Mouse (Mus musculus) gastrocnemius, adult 18-20 months (tissue): Measurements from ENCODE around the gene Pawr. TPM values are rescaled to one million over a fixed set of nuclear protein-coding genes. Genes with fewer than 3 reads are reported as not detected.
"Not testable (repeated sequence)": the region's sequence is repeated elsewhere in the genome, so short reads cannot be mapped to it uniquely, and the experiment has no call there.

Experiments used
- DNase-seq: peaks from one replicate; pipeline ENCODE4 v3.0.0; 2021; ENCODE audit warnings: low spot score
- total RNA-seq, 2 experiments: library from RNA; stranded (reverse); gene quantifications; 2 replicates each; pipeline ENCODE4 v1.2.3; 2021

Pawr gene
- total RNA-seq, 2 experiments from 2014 or later: 1.1 TPM

DNA sequence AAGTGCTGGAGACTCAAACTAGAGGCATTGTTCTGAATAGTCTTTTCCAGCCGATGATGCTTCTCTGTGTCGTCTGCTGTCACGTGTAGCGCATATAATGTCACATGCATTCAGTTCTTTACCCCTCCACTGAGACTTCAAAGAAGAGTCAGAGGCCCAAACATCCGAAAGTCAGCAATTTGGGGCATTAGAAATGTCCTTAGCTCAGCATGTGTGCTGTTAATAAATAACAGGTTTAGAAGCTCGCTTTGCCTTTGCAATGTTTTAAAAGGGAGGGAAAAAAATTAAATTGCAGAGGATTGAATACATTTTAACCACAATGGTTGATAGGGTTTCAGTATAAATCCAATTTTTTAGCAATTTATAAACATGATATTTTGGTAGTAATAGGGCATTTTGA is 18.1 kb upstream of the Pawr start:
- DNase-seq: no peak

- no peak for DNase-seq
Measured at GRCm38 (mm10) chr10:108314396-108314795, 17.5 kb upstream of the Pawr start.

- no peak for DNase-seq
Measured at GRCm38 (mm10) chr10:108315236-108315635, 16.7 kb upstream of the Pawr start.

GRCm38 (mm10) chr10:108328356-108328755 is 3.6 kb upstream of the Pawr start:
- DNase-seq: no peak

- DNase-seq: no peak
Measured at GRCm38 (mm10) chr10:108328983-108329382, 2.9 kb upstream of the Pawr start.

DNA sequence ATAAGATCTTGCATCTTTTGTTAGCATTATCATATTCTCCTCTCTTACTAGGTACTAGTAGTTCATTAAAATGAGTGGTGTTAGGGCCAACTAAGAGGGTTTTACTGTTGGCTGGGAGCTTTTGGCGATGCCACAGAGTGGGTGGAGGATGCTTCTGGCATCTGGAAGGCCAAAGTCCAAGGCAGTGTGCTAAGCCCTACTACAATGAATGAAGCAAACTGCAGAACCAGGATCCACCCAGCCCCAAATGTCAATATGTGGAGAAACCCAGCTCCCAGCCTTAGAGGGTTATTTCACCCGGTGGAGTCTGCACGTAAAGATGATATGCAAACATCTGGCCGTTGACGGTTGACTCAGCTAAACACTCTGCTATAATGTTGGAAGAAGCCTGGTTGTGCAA is 2.1 kb upstream of the Pawr start:
- DNase-seq: no peak

DNA sequence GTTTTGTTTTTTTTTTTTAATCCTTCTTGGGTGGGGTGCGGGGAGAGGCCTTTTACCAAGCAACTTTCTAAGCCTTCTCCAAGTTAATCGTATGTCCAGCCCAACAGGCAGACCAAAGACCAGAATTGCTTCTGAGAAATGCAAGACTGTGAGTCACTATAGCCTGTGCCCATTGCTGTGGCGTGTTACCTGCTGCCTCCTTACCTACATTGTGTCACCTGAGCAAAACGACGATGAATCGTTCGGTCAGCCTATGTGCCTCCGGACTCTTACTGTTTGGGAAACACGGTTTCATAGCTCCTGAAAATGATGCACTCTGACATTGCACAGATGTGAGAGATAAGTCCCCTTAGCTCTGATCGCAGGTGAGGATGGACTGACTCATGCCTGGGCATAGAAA is 957 bp upstream of the Pawr start:
- DNase-seq: no peak

DNA sequence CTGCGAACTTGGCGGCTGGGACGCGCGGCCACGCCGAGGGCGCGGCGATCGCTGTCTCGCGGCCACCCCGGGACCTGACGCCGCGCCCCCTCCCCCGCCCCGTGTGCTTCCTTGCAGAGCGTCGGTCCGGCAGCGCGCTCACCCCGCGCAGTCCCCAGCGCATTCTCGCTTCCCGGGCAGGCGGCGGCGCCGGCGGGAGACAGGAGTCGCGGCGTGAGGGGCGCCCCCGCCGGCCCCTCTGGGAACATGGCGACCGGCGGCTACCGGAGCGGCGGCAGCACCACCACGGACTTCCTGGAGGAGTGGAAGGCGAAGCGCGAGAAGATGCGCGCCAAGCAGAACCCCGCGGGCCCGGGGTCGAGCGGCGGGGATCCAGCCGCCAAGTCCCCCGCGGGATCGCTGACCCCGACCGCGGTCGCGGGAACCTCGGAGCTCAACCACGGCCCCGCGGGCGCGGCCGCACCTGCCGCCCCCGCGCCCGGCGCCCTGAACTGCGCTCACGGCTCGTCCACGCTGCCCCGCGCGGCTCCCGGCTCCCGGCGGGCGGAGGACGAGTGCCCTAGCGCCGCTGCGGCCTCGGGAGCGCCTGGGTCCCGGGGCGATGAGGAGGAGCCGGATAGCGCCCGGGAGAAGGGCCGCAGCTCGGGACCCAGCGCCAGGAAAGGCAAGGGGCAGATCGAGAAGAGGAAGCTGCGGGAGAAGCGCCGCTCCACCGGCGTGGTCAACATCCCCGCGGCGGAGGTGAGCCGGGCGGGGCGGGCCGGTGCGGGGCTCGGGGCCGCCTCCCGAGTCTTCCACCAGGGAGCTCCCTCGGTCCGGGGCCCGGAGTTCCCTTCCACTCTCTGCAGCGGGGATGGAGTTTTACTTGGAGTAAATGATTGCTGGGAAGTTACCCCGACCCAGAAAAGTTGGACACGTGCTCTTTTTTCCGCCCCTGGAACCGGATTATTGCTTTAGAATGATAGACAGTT is 935 bp downstream of the Pawr start:
- peak; percentile 9 for DNase-seq

- DNase-seq: no peak
Measured at GRCm38 (mm10) chr10:108333642-108334041, 1.7 kb downstream of the Pawr start.

DNA sequence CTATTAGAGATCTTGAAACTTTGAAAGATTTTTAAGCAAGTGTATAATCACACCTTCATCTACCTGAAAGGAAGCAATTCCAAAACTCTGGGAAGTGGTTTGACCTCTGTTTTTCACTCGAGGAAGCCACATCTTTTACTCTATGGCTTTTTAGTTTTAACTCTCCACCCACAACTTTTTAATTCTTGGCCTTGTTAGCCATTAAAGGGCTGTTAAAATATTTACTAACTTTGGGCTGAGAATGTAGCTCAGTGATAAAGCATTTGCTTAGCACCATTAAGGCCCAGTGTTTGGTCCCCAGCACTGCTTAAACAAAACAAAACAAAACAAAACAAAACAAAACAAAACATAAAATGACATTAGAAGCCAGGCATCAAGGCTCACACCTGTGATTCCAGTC is 2.2 kb downstream of the Pawr start:
- DNase-seq: no peak

- DNase-seq: no peak
Measured at GRCm38 (mm10) chr10:108335736-108336292, 3.9 kb downstream of the Pawr start.

- DNase-seq: no peak
Measured at GRCm38 (mm10) chr10:108336581-108336980, 4.7 kb downstream of the Pawr start.

- no peak for DNase-seq
Measured at GRCm38 (mm10) chr10:108338055-108338961, 6.4 kb downstream of the Pawr start.

GRCm38 (mm10) chr10:108339118-108339517 is 7.2 kb downstream of the Pawr start:
- no peak for DNase-seq

- DNase-seq: no peak
Measured at GRCm38 (mm10) chr10:108339872-108340271, 8.0 kb downstream of the Pawr start.

DNA sequence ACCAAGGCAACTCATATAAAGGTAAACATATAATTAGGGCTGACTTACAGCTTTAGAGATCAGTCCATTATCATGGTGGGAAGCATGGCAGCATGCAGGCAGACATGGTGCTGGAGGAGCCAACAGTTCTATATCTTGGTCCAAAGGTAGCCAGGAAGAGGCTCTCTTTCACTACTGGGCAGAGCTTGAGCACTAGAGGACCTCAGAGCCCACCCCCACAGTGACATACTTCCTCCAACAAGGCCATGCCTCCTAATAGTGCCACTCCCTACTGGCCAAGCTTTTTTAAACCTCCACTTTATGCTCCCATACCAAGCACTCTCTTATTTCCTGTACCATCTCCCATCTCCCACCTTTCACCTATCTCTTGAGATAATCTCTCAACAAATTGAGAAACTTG is 11.8 kb downstream of the Pawr start:
- no peak for DNase-seq

GRCm38 (mm10) chr10:108345123-108345522 is 13.2 kb downstream of the Pawr start:
- DNase-seq: no peak

GRCm38 (mm10) chr10:108346301-108346700 is 14.4 kb downstream of the Pawr start:
- DNase-seq: not testable (repeated sequence)

- no peak for DNase-seq
Measured at GRCm38 (mm10) chr10:108350125-108351070, 18.5 kb downstream of the Pawr start.

DNA sequence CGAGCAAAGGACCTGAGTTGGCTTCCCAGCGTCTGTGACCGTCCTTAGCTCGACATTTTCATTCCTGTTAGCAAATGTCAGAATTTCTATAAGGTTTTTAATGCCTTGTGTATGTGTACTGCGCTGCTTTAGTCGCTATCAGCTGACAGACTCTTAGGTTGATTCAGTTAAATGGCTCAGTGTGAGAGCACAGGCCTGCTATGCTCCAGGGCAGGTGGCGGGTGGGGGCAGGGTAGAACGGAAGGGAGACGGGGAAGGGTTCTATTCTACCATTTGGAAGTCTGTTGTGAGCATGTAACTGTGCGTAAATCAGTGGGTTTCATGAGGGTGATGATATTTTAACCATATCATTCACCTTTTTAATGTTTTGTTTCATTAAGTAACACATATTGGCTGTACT is 21.0 kb downstream of the Pawr start:
- no peak for DNase-seq
